Comparison of ENCODE assay signal across 8 mouse cellular contexts in the genomic region with DNA sequence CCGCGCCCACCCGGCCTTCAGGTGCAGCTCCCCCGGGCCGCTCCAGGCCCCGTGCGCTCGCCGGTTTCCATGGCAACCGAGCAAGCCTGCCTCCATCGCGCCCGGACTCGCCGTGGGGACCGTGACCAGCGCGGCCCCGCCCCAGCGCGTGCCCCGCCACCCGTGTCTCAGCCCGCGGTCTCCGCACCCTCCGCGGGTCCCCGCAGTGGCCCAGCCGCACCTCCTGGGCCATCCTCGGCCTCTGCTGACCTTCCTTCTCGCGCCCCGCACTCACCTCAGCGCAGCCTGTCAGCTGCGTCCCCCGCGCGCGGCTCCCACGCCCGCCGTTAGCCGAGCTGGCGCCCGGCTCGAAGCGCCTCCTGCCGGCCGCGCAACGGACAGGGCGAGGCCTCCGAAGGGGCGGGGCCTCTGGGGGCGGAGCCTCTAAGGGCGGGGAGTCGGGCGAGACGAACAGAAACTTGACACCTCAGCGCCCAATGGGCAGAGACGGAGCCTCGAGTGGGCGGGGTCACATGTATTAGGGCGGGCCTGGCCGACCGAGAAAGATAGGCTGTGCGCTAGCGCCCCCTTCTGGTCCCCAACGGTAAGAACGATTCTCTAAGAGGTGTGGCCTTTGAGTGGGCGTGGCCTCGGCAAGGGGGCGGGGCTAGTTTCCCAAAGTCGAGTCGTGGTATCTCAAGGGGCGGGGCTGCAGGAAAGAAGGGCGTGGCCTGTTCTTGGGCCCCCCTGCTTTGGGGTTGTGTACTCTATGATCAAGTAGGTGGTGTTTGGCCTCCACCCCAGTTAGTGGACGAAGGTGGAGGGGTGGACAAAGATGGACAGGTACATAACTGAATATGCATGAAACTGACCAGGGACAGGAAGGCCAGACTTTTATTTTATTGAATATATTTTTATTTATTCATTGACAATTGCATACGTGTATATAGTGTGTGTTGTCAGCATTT. TPM values are rescaled to one million over a fixed set of nuclear protein-coding genes. Genes with fewer than 3 reads are reported as not detected.
DNase-seq lines count a peak whose midpoint lies in the region; ATAC-seq and TF ChIP-seq lines count a peak whose summit lies in the region.

A gene (minus strand): TSS at position 393 of the 947 bp plus-strand sequence.

- TF ChIP-seq CTCF in kidney, adult 2 months (conservative IDR thresholded peaks at IDR 0.05; ENCODE audit: insufficient read depth, insufficient read length, low read depth, low read length): peak; percentile 54

- peak within 1 kb of the TSS; percentile 55 for H3K27ac ChIP-seq in embryonic facial prominence, embryonic 14.5 days (replicated peaks; ENCODE audit: low read depth, low read length)
- H3K27ac ChIP-seq in kidney, adult 2 months (ENCODE audit: insufficient read depth, low read depth, low read length): no peak within 1 kb of the TSS
- H3K27ac ChIP-seq in limb, embryonic 11.5 days (replicated peaks; ENCODE audit: low read depth, low read length): no peak within 1 kb of the TSS
- H3K27ac ChIP-seq in midbrain, embryonic 14.5 days (replicated peaks; ENCODE audit: low read depth, low read length): peak within 1 kb of the TSS; percentile 64

- H3K9me3 ChIP-seq in embryonic facial prominence, embryonic 14.5 days (ENCODE audit: control insufficient read depth, low read length): no peaks in the 10 kb centered on the region
- no peaks in the 10 kb centered on the region for H3K9me3 ChIP-seq in limb, embryonic 11.5 days (ENCODE audit: control insufficient read depth, low read length)
- H3K9me3 ChIP-seq in midbrain, embryonic 14.5 days (ENCODE audit: control insufficient read depth, low read length): no peaks in the 10 kb centered on the region

- H3K36me3 ChIP-seq in embryonic facial prominence, embryonic 14.5 days (ENCODE audit: control insufficient read depth, insufficient read depth, low read length): no peaks in the 10 kb centered on the region
- no peaks in the 10 kb centered on the region for H3K36me3 ChIP-seq in kidney, adult 2 months (ENCODE audit: control insufficient read depth, insufficient read depth, low read length)
- H3K36me3 ChIP-seq in limb, embryonic 11.5 days (ENCODE audit: control insufficient read depth, insufficient read depth, low read length): no peaks in the 10 kb centered on the region
- no peaks in the 10 kb centered on the region for H3K36me3 ChIP-seq in midbrain, embryonic 14.5 days (ENCODE audit: control insufficient read depth, insufficient read depth, low read length)

- peak within 1 kb of the TSS; percentile 71 for H3K4me3 ChIP-seq in embryonic facial prominence, embryonic 14.5 days (ENCODE audit: low read depth, low read length)
- peak within 1 kb of the TSS; percentile 42 for H3K4me3 ChIP-seq in kidney, adult 2 months (ENCODE audit: insufficient read depth, low read depth, low read length)
- peak within 1 kb of the TSS; percentile 47 for H3K4me3 ChIP-seq in limb, embryonic 11.5 days (ENCODE audit: low read depth, low read length)
- H3K4me3 ChIP-seq in midbrain, embryonic 14.5 days (replicated peaks; ENCODE audit: low read depth, low read length): peak within 1 kb of the TSS; percentile 63

- H3K4me1 ChIP-seq in embryonic facial prominence, embryonic 14.5 days (ENCODE audit: control insufficient read depth, insufficient read depth, low read length): peaks cover 12% of the 10 kb centered on the region; the same call in 1 of the 2 replicates
- no peaks in the 10 kb centered on the region for H3K4me1 ChIP-seq in kidney, adult 2 months (ENCODE audit: control insufficient read depth, insufficient read depth, low read length)
- peaks cover 14% of the 10 kb centered on the region for H3K4me1 ChIP-seq in limb, embryonic 11.5 days (ENCODE audit: control insufficient read depth, insufficient read depth, low read length)
- H3K4me1 ChIP-seq in midbrain, embryonic 14.5 days (ENCODE audit: control insufficient read depth, insufficient read depth, low read length): peaks cover 13% of the 10 kb centered on the region; the same call in 1 of the 2 replicates

- H3K4me2 ChIP-seq in embryonic facial prominence, embryonic 14.5 days (ENCODE audit: low read depth, low read length): peak within 1 kb of the TSS; percentile 99
- H3K4me2 ChIP-seq in limb, embryonic 11.5 days (ENCODE audit: low read depth, severe bottlenecking): peak within 1 kb of the TSS; percentile 98
- peak within 1 kb of the TSS; percentile 87 for H3K4me2 ChIP-seq in midbrain, embryonic 14.5 days (ENCODE audit: low read length)

- peak within 1 kb of the TSS; percentile 71 for H3K9ac ChIP-seq in embryonic facial prominence, embryonic 14.5 days (ENCODE audit: low read depth, low read length)
- peak within 1 kb of the TSS; percentile 58 for H3K9ac ChIP-seq in limb, embryonic 11.5 days (ENCODE audit: low read length)
- H3K9ac ChIP-seq in midbrain, embryonic 14.5 days (replicated peaks; ENCODE audit: low read length): peak within 1 kb of the TSS; percentile 66

- peak; percentile 72 for DNase-seq in CD4-positive, CD25-positive, alpha-beta regulatory T cell, adult 2 months (ENCODE audit: low read depth, low spot score)
- peak; percentile 97 for DNase-seq in embryonic facial prominence, embryonic 14.5 days (ENCODE audit: low spot score)
- DNase-seq in heart, adult 18-20 months: peak; percentile 95
- peak; percentile 89 for DNase-seq in kidney, adult 2 months
- DNase-seq in limb, embryonic 11.5 days (ENCODE audit: low spot score): peak; percentile 97
- peak; percentile 98 for DNase-seq in midbrain, embryonic 14.5 days
- peak; percentile 36 to 49 for DNase-seq in spleen, adult 18-20 months

- 5% methylated on average over 40 of the region's 80 CpGs for WGBS in embryonic facial prominence, embryonic 14.5 days
- WGBS in kidney, adult 2 months: 3% methylated on average over 80 of the region's 80 CpGs
- 4% methylated on average over 53 of the region's 80 CpGs for WGBS in limb, embryonic 11.5 days
- WGBS in midbrain, embryonic 14.5 days: 3% methylated on average over 76 of the region's 80 CpGs

- H3K27me3 ChIP-seq in embryonic facial prominence, embryonic 14.5 days (replicated peaks; ENCODE audit: control insufficient read depth, insufficient read depth, low read length): no peaks in the 10 kb centered on the region; the same call in 1 of the 2 replicates
- no peaks in the 10 kb centered on the region for H3K27me3 ChIP-seq in kidney, adult 2 months (replicated peaks; ENCODE audit: control insufficient read depth, insufficient read depth, low read length)
- peaks cover 6% of the 10 kb centered on the region; the same call in 1 of the 2 replicates for H3K27me3 ChIP-seq in limb, embryonic 11.5 days (ENCODE audit: control insufficient read depth, insufficient read depth, low read length)
- H3K27me3 ChIP-seq in midbrain, embryonic 14.5 days (ENCODE audit: control insufficient read depth, insufficient read depth, low read length): no peaks in the 10 kb centered on the region

- ATAC-seq in CD4-positive, CD25-positive, alpha-beta regulatory T cell, adult 4 months: no peak
- peak; percentile 91 for ATAC-seq in embryonic facial prominence, embryonic 14.5 days (ENCODE audit: low read depth)
- peak; percentile 84 for ATAC-seq in limb, embryonic 11.5 days (ENCODE audit: insufficient number of reproducible peaks, low FRiP score, low TSS enrichment, low read depth)
- ATAC-seq in midbrain, embryonic 14.5 days (ENCODE audit: low FRiP score, low TSS enrichment): peak; percentile 91

- no peak for TF ChIP-seq POLR2A in kidney, adult 2 months (IDR thresholded peaks at IDR 0.05; ENCODE audit: low read depth, low read length)

RNA-seq across cellular contexts. Expression of the gene that starts here (rescaled TPM):
- not detected for polyA plus RNA-seq in CD4-positive, CD25-positive, alpha-beta regulatory T cell, adult 4 months (2017; shearing (Covaris generic))
- 5.2 and 5.4 TPM in 2 replicates for polyA plus RNA-seq in embryonic facial prominence, embryonic 14.5 days (2014; fragmentation: Nextera tagmentation; extraction: Ambion mirVana)
- total RNA-seq in heart, adult 18-20 months (2021): 1 to 10 TPM; 1.4 to 2.1 TPM
- 0.67 and 0.88 TPM in 2 replicates for polyA plus RNA-seq in kidney, adult 2 months (2012; rRNA removed)
- polyA plus RNA-seq in limb, embryonic 11.5 days (2014; fragmentation: Nextera tagmentation; extraction: Ambion mirVana): 1.1 and 1.8 TPM in 2 replicates
- 13.6 and 16.9 TPM in 2 replicates for polyA plus RNA-seq in midbrain, embryonic 14.5 days (2014; fragmentation: Nextera tagmentation; extraction: Ambion mirVana)

Comparison
In these comparisons a context has a peak if more than half of its experiments do, and no peak if none do; other contexts are left out.
1. Peak in DNase-seq and H3K4me3 ChIP-seq in kidney, adult 2 months; RNA of the gene not detected or under 1 TPM.
2. DNase-seq: peak in every context shown above with its lines; median percentile 98 in midbrain, embryonic 14.5 days; 97 in embryonic facial prominence, embryonic 14.5 days; 97 in limb, embryonic 11.5 days; 95 in heart, adult 18-20 months; 89 in kidney, adult 2 months; 72 in CD4-positive, CD25-positive, alpha-beta regulatory T cell, adult 2 months; 42 in spleen, adult 18-20 months.
3. H3K27ac ChIP-seq: peak in embryonic facial prominence, embryonic 14.5 days (single experiment) and midbrain, embryonic 14.5 days (single experiment); none in kidney, adult 2 months (single experiment) and limb, embryonic 11.5 days (single experiment).
4. Peak in every context shown above with its lines, with median percentiles within 50 percentile points of each other: H3K4me2 ChIP-seq, H3K4me3 ChIP-seq and H3K9ac ChIP-seq.